Mouse (Mus musculus) thymus, adult 2 months (tissue): Measurements from ENCODE around the gene Sdr42e1.

ENCODE experiments used
- CTCF ChIP-seq: fragments of 200-500 bp; IDR thresholded peaks from 2 replicates; pipeline ENCODE4 v1.5.1; 2012; ENCODE audit warnings: mild to moderate bottlenecking, control low read depth, low read length, moderate library complexity, borderline replicate concordance; ENCODE audit not compliant: control insufficient read depth, poor library complexity, insufficient read depth; ENCODE audit errors: extremely low read depth
- POLR2A ChIP-seq: fragments of 200-500 bp; IDR thresholded peaks from 2 replicates; pipeline ENCODE4 v1.6.1; 2012; ENCODE audit warnings: mild to moderate bottlenecking, low read length, control low read depth, moderate library complexity; ENCODE audit not compliant: control insufficient read depth, poor library complexity, insufficient read depth; ENCODE audit errors: extremely low read depth

DNA sequence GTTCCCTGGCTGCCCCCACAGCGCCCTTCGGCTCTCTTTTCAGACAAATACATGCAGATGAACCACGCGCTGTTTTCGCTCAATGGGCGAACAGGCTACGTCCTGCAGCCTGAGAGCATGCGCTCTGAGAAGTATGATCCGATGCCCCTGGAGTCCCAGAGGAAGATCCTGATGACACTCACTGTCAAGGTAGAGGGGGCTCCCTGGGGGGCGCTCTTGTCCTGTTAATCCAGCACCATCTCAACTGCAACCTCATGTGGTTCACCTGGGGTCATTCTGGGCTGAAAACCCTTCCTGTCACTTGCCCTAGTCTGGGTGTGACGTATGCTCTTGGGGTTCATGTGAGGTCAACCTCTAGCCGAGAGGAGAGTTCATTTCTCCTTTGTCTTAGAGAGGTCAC is 60.6 kb downstream of the Sdr42e1 start:
- TF ChIP-seq POLR2A = no peak
- no peak for TF ChIP-seq CTCF
